In the genomic region with DNA sequence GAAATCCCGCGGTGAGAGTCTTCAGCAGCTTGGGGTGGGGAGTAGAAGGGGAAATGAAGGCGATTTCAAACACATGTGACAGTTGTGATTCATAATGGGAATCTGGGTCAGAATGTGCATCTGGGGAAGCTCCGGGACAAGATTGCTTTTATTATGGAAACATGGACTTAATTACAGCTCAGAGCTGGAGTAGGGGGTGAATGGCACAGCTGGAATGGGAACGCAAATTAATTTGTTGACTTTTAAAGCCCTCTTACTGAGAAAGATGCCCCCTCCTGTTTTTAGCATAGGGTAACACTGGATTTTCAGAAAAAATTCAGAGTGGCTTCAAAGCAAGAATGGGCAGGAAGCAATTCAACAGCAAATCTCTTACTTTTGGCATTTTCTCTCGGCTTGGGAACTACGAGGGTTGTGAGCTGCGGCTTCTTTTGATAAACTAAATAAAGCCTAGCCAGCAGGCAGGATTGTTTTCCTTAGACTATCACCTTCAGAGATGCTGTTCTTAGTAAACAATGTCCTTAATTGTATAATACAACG, we compare ENCODE assay signal across 9 mouse cellular contexts.
DNase-seq lines count a peak whose midpoint lies in the region; ATAC-seq lines count a peak whose summit lies in the region.
"Had no signal": no experiment of that assay in that cellular context is flagged by ENCODE, and none has a peak within 500 bp of the region (broad histone marks: within the 10 kb centered on the region; RNA-seq: fewer than 3 reads in every experiment).

No protein-coding gene starts in this region.

- no peak overlapping the region for H3K4me3 ChIP-seq in forebrain, embryonic 12.5 days (replicated peaks)

- H3K27ac ChIP-seq in forebrain, embryonic 12.5 days: no peak overlapping the region

- H3K9ac ChIP-seq in forebrain, embryonic 12.5 days: no peak overlapping the region

- 15% methylated on average over 9 of the region's 9 CpGs for WGBS in forebrain, embryonic 12.5 days

- peak overlapping the region; percentile 34 for H3K4me2 ChIP-seq in forebrain, embryonic 12.5 days

- H3K27me3 ChIP-seq in forebrain, embryonic 12.5 days: no peaks in the 10 kb centered on the region

- H3K4me1 ChIP-seq in forebrain, embryonic 12.5 days: peaks cover 14% of the 10 kb centered on the region; the same call in 1 of the 2 replicates

- DNase-seq in ES-CJ7 (ENCODE audit: low read depth, low spot score): peak; percentile 44
- peak; percentile 69 for DNase-seq in Muller cell, postnatal 12 days (ENCODE audit: inconsistent ontology term)
- peak; percentile 38 for DNase-seq in mesoderm, embryonic 11.5 days (ENCODE audit: low read depth, low spot score)
- no peak for DNase-seq in layer of hippocampus, adult 9-10 months (ENCODE audit: low spot score)
- no peak for DNase-seq in adrenal gland, postnatal 25 days
- DNase-seq in kidney, postnatal 25 days: no peak
- DNase-seq: heart, adult 11 months; lung, adult 2 months had no signal

- H3K36me3 ChIP-seq in forebrain, embryonic 12.5 days (replicated peaks): no peaks in the 10 kb centered on the region

- no peaks in the 10 kb centered on the region for H3K9me3 ChIP-seq in forebrain, embryonic 12.5 days

- ATAC-seq in forebrain, embryonic 12.5 days (ENCODE audit: low FRiP score): peak; percentile 61

Comparison
In these comparisons a context has a peak if more than half of its experiments do, and no peak if none do; other contexts are left out.
1. DNase-seq: peak in ES-CJ7 (single experiment), Muller cell, postnatal 12 days (single experiment) and mesoderm, embryonic 11.5 days (single experiment); none in layer of hippocampus, adult 9-10 months (single experiment), adrenal gland, postnatal 25 days (single experiment) and kidney, postnatal 25 days (0 of 2).